Mouse (Mus musculus) skeletal muscle tissue, adult 2 months (tissue): ENCODE results near the gene Foxd4.
"Not testable (repeated sequence)": the region's sequence is repeated elsewhere in the genome, so short reads cannot be mapped to it uniquely, and the experiment has no call there.

ENCODE experiments used
- DNase-seq: peaks from one replicate; pipeline ENCODE4 v3.0.0-alpha.2; 2012; ENCODE audit warnings: low read depth, low spot score

Gene Foxd4

DNA sequence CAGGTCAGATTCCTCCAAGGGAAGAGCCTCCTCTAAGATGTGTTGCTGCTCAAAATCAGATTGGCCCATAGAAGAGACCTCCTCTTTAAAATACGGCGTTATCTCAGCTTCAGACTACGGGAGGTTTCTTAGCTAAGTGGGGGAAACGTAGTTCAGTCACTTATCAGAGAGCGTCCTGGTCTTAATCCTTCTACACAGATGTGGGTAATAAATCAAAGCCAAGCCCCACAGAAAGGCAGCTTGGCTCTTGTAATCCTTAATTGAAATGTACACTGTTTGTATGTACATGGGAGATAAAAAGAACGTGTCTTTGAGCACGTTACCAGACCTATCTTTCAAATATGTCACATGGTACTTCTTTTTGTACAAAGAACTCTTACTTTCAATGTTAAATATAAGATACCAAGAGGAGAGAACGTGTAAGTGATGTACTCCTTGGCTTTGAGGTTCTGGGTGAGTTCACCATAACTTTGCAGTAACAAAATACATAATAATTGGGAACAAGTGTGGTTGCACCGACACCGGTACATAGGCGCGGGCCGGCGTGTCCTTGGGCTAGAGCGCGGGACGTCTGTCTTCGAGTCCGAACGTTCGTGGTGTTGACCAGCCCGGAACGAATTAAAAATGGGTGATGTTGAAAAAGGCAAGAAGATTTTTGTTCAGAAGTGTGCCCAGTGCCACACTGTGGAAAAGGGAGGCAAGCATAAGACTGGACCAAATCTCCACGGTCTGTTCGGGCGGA lies 25.7 kb downstream of the Foxd4 start, which contains the start of gene Gm10053:
Gene Gm10053, plus strand, starts transcription at position 558 of the 742 bp plus-strand sequence.
- not testable (repeated sequence) for DNase-seq

- no peak for DNase-seq
These were observed 27.1 kb downstream of the Foxd4 start for GRCm38 (mm10) chr19:24873873-24874272.

GRCm38 (mm10) chr19:24871037-24871635 lies 29.9 kb downstream of the Foxd4 start:
- DNase-seq, result peak; percentile 51

- no peak for DNase-seq
These were observed 35.6 kb downstream of the Foxd4 start for GRCm38 (mm10) chr19:24865436-24865835.

DNA sequence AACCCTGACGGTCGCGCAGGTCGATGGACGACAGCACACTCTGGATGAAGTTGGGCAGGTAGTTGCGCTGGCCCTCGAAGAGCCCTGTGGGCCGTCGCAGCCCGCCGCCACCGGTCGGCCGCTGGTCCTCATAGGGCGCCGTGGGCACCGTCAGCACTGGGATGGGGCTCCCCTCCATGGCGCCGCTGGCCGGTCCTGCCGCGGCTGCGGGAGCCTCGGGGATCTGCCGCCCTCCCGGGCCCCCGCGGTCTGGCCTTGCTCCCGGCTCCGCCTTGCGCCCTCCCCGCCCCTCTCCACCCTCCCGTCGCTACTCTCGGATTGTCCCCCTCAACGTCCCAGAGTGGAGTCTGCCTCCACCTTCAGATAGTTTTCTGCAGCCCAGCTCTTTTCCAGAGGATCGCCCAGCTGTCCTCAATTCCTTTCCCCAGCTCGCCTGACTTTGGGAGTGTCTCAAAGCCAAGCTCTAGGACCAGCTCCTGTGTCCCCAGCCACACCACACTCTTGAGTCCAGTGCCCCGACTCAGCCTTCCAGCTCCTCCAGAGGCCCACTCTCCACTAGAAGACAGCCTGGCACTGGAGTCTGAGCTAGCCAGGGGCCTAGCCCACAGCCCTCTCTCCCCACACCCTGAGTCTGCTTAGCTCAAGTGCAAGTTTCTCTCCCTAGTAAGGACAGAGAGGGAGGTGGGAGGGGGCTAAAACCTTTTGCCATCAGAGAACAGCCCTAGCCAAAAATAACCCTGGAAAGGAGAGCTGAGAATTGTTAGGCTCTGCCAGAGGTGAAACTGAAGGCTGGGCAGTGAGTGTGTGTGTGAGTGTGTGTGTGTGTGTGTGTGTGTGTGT lies 39.2 kb downstream of the Foxd4 start, which contains the start of gene Pgm5:
Gene Pgm5, minus strand, starts transcription at position 244 of the 840 bp plus-strand sequence.
- peak; percentile 36 for DNase-seq

GRCm38 (mm10) chr19:24861276-24861611 lies 39.8 kb downstream of the Foxd4 start:
- DNase-seq, result no peak

- peak; percentile 28 for DNase-seq
These were observed 49.3 kb downstream of the Foxd4 start for GRCm38 (mm10) chr19:24851456-24852315.
